Mouse (Mus musculus): ENCODE data around the gene Mapkbp1. TPM values are rescaled to one million over a fixed set of nuclear protein-coding genes. Genes with fewer than 3 reads are reported as not detected.

Mapkbp1 gene
- polyA plus RNA-seq, 1 experiment from 2014 or later, result 8.9 TPM

DNA sequence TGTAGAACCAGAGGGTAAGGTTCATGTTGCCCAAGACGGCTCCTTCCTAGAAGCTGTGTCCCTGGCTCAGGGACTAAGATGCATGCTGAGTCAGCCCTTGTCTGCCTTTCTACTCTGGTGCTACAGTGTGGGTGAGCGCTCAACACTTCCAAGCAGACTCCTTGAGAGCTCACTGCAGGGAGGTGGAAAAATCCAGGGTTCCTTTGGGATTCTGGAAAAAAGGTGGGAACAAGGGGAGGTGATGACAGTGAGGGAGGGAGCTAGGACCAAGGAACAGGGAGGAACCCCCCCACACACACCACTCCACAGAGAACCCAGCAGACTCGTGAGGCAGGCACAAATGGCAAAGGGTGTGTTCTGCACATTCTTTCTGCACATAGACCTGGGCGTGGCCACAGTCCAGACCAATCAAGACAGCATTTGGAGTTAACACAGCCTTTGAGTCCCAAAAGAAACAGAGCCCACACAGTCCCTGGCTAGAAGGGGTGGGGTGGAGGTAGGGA, 71.7 kb downstream of the Mapkbp1 start:
- Histone ChIP-seq H3K27me3 (ENCODE audit: control insufficient read depth, insufficient read depth, low read length) (no peaks in the 10 kb centered on the region), H3K27ac (no peak overlapping the region), H3K36me3 (replicated peaks; ENCODE audit: control insufficient read depth, insufficient read depth) (peaks cover 35% of the 10 kb centered on the region), H3K4me1 (replicated peaks; ENCODE audit: control insufficient read depth, insufficient read depth, low read length) (no peaks in the 10 kb centered on the region), H3K4me3 (replicated peaks; ENCODE audit: low read length) (no peak overlapping the region), H3K9me3 (ENCODE audit: control insufficient read depth, low read length) (no peaks in the 10 kb centered on the region), H3K4me2 (replicated peaks) (no peak overlapping the region), H3K9ac (no peak overlapping the region)
- WGBS, result 60% methylated on average over 4 of the region's 4 CpGs
- ATAC-seq (ENCODE audit: low FRiP score) (no peak), DNase-seq (ENCODE audit: low spot score) (no peak)

GRCm38 (mm10) chr2:120044676-120045075, 72.2 kb downstream of the Mapkbp1 start:
- no peaks in the 10 kb centered on the region for H3K4me1 ChIP-seq (replicated peaks; ENCODE audit: control insufficient read depth, insufficient read depth, low read length)
- H3K4me2 ChIP-seq (replicated peaks), result no peak overlapping the region
- no peak overlapping the region for H3K27ac ChIP-seq
- H3K9ac ChIP-seq, result no peak overlapping the region
- no peak overlapping the region for H3K4me3 ChIP-seq (replicated peaks; ENCODE audit: low read length)
- peaks cover 29% of the 10 kb centered on the region for H3K36me3 ChIP-seq (replicated peaks; ENCODE audit: control insufficient read depth, insufficient read depth)
- ATAC-seq (ENCODE audit: low FRiP score), result no peak
- WGBS, result 88% methylated on average over 3 of the region's 3 CpGs
- no peak for DNase-seq (ENCODE audit: low spot score)
- H3K9me3 ChIP-seq (ENCODE audit: control insufficient read depth, low read length), result no peaks in the 10 kb centered on the region
- no peaks in the 10 kb centered on the region for H3K27me3 ChIP-seq (ENCODE audit: control insufficient read depth, insufficient read depth, low read length)

DNA sequence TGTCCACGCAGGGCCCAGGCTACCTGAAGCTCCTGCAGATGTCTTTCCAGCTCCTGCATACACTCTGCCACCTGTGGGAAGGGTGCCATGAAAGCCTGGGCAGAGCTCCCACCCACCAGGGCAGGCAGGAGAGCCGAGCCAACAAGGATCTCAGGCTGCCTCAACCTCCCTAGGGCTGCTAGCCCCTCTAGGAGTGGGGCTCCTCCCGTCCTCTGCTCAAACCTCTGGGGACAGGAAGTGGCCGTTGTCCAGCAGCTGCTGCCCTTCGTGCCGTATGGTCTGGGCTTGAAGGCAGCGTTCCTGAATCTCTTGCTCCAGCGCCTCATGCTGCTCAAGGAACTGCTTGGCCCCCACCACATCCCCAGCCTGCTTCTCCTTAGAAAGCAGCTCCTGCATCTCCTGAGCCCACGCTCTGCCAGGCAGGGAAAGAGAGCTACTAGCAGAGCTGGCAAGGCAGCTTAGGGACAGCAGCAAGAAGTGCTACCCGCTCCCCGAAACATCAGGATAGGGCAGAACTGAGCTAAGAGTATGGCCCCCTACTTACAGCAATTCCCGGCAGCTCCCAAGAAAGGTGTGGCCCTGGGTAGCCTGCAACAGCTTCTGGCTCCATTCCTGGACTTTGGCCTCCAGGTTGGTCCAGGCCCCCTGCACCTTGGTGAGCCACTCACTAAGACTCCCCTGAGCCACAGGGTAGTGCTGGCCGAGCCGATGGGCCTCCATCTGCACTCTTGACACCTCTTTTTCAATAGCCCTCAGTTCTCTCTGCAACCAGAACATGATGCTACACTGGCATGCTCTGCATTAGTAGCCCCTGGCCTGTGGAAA, 74.2 kb downstream of the Mapkbp1 start:
- Histone ChIP-seq H3K4me3 (replicated peaks; ENCODE audit: low read length) (no peak overlapping the region), H3K27me3 (ENCODE audit: control insufficient read depth, insufficient read depth, low read length) (no peaks in the 10 kb centered on the region), H3K36me3 (replicated peaks; ENCODE audit: control insufficient read depth, insufficient read depth) (peaks cover 9% of the 10 kb centered on the region), H3K4me2 (replicated peaks) (no peak overlapping the region), H3K27ac (no peak overlapping the region), H3K9ac (no peak overlapping the region), H3K4me1 (replicated peaks; ENCODE audit: control insufficient read depth, insufficient read depth, low read length) (no peaks in the 10 kb centered on the region), H3K9me3 (ENCODE audit: control insufficient read depth, low read length) (no peaks in the 10 kb centered on the region)
- no peak for DNase-seq (ENCODE audit: low spot score)
- WGBS, result 71% methylated on average over 14 of the region's 14 CpGs
- no peak for ATAC-seq (ENCODE audit: low FRiP score)

- H3K27ac ChIP-seq, result no peak overlapping the region
- no peaks in the 10 kb centered on the region for H3K36me3 ChIP-seq (replicated peaks; ENCODE audit: control insufficient read depth, insufficient read depth)
- 78% methylated on average over 9 of the region's 9 CpGs for WGBS
These were observed 75.7 kb downstream of the Mapkbp1 start for GRCm38 (mm10) chr2:120048173-120048572.

DNA sequence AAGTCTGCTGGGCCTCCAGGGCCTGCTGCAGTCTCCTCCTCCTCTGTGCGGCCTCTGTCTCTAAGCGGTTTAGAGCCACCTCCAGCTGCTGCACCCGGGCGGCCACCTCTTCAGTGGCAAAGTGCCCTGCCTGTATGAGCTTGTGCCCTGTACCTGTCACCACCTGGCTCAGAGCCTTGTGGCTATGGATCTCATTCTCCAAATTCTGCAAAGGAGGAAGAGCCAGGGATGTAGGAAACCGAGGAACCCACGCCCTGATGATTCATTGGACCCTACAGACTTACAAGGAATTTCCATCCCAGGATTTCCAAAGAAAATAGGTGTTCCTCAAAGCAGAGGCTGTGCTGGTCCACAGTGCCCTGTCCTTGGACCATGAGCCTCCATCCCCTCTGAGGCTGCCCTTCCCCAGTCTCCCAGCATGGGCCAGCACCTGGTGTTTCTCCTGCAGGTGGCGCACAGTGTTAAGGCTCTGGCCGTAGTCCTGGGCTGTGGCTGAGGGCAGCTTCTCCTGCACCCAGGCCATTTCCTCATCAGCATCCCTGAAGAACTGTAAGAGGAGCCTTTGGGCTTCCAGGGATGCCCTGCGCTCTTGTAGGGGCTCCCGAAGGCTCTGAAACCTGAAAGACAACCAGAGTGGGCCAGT, 77.3 kb downstream of the Mapkbp1 start:
- Histone ChIP-seq H3K9ac (no peak overlapping the region), H3K36me3 (replicated peaks; ENCODE audit: control insufficient read depth, insufficient read depth) (no peaks in the 10 kb centered on the region), H3K4me2 (replicated peaks) (no peak overlapping the region), H3K27me3 (ENCODE audit: control insufficient read depth, insufficient read depth, low read length) (no peaks in the 10 kb centered on the region), H3K4me3 (replicated peaks; ENCODE audit: low read length) (no peak overlapping the region), H3K4me1 (replicated peaks; ENCODE audit: control insufficient read depth, insufficient read depth, low read length) (no peaks in the 10 kb centered on the region), H3K9me3 (ENCODE audit: control insufficient read depth, low read length) (no peaks in the 10 kb centered on the region), H3K27ac (no peak overlapping the region)
- WGBS, result 63% methylated on average over 10 of the region's 10 CpGs
- ATAC-seq (ENCODE audit: low FRiP score), result no peak
- DNase-seq (ENCODE audit: low spot score), result no peak

More at GRCm38 (mm10) chr2:120048173-120048572, 75.7 kb downstream of the Mapkbp1 start:
- DNase-seq (ENCODE audit: low spot score), result no peak
- no peaks in the 10 kb centered on the region for H3K4me1 ChIP-seq (replicated peaks; ENCODE audit: control insufficient read depth, insufficient read depth, low read length)
- ATAC-seq (ENCODE audit: low FRiP score), result no peak
- no peaks in the 10 kb centered on the region for H3K9me3 ChIP-seq (ENCODE audit: control insufficient read depth, low read length)
- no peak overlapping the region for H3K9ac ChIP-seq
- H3K4me2 ChIP-seq (replicated peaks), result no peak overlapping the region
- no peak overlapping the region for H3K4me3 ChIP-seq (replicated peaks; ENCODE audit: low read length)
- no peaks in the 10 kb centered on the region for H3K27me3 ChIP-seq (ENCODE audit: control insufficient read depth, insufficient read depth, low read length)

DNA sequence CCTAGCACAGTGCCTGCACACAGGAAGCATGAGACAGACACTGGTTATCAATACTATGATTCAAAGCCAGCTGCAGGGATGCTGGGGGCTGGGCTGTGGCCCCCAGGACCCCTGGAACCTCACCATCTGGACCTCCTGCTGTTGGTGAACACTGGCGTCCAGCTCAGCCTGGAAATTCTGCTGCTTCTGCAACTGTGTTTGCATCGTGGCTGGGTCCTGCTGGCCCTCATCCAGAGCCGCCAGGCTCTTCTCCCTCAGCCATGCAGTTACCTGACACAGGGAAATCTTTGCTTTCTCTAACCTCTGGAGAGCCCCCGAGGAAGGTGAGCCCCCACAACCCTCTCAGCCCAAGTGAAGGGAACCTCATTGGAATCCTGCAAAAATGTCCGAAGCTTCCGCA, 78.9 kb downstream of the Mapkbp1 start:
- Histone ChIP-seq H3K9me3 (ENCODE audit: control insufficient read depth, low read length) (no peaks in the 10 kb centered on the region), H3K9ac (no peak overlapping the region), H3K4me1 (replicated peaks; ENCODE audit: control insufficient read depth, insufficient read depth, low read length) (no peaks in the 10 kb centered on the region), H3K27me3 (ENCODE audit: control insufficient read depth, insufficient read depth, low read length) (no peaks in the 10 kb centered on the region), H3K4me2 (replicated peaks) (no peak overlapping the region), H3K27ac (no peak overlapping the region), H3K4me3 (replicated peaks; ENCODE audit: low read length) (no peak overlapping the region), H3K36me3 (replicated peaks; ENCODE audit: control insufficient read depth, insufficient read depth) (no peaks in the 10 kb centered on the region)
- ATAC-seq (ENCODE audit: low FRiP score) (no peak), DNase-seq (ENCODE audit: low spot score) (no peak)
- 64% methylated on average over 6 of the region's 6 CpGs for WGBS

- DNase-seq (ENCODE audit: low spot score), result no peak
- Histone ChIP-seq H3K4me1 (replicated peaks; ENCODE audit: control insufficient read depth, insufficient read depth, low read length) (no peaks in the 10 kb centered on the region), H3K27ac (no peak overlapping the region), H3K4me2 (replicated peaks) (no peak overlapping the region), H3K9ac (no peak overlapping the region), H3K4me3 (replicated peaks; ENCODE audit: low read length) (no peak overlapping the region), H3K27me3 (ENCODE audit: control insufficient read depth, insufficient read depth, low read length) (no peaks in the 10 kb centered on the region), H3K9me3 (ENCODE audit: control insufficient read depth, low read length) (no peaks in the 10 kb centered on the region), H3K36me3 (replicated peaks; ENCODE audit: control insufficient read depth, insufficient read depth) (no peaks in the 10 kb centered on the region)
- WGBS, result 89% methylated on average over 12 of the region's 12 CpGs
- no peak for ATAC-seq (ENCODE audit: low FRiP score)
These were observed 82.5 kb downstream of the Mapkbp1 start for GRCm38 (mm10) chr2:120054771-120055552.

DNA sequence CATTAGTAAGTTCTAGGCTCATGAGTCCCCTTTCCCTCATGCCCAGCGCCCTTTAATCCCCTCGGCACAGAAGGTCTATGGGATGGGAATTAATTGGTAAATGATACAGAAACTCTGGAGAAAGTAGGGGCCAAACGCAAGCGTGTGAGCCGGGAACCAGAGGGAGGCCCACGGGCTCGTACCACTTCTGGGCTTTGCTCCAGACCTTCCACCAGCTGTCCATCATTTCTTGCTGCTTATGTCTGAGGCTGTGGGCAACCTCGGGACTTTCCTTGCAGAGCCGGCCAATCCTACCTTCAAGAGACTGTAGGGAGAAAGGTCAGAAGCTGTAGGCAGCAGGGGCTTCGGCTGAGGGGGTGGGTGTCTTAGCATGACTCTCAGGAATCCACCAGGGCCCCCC, 83.4 kb downstream of the Mapkbp1 start:
- Histone ChIP-seq H3K27me3 (ENCODE audit: control insufficient read depth, insufficient read depth, low read length) (no peaks in the 10 kb centered on the region), H3K4me2 (replicated peaks) (no peak overlapping the region), H3K9ac (no peak overlapping the region), H3K4me1 (replicated peaks; ENCODE audit: control insufficient read depth, insufficient read depth, low read length) (no peaks in the 10 kb centered on the region), H3K9me3 (ENCODE audit: control insufficient read depth, low read length) (no peaks in the 10 kb centered on the region), H3K4me3 (replicated peaks; ENCODE audit: low read length) (no peak overlapping the region), H3K27ac (no peak overlapping the region), H3K36me3 (replicated peaks; ENCODE audit: control insufficient read depth, insufficient read depth) (no peaks in the 10 kb centered on the region)
- DNase-seq (ENCODE audit: low spot score) (no peak), ATAC-seq (ENCODE audit: low FRiP score) (no peak)
- 86% methylated on average over 10 of the region's 10 CpGs for WGBS

- no peaks in the 10 kb centered on the region for H3K36me3 ChIP-seq (replicated peaks; ENCODE audit: control insufficient read depth, insufficient read depth)
- 89% methylated on average over 4 of the region's 4 CpGs for WGBS
- H3K9ac ChIP-seq, result no peak overlapping the region
- no peaks in the 10 kb centered on the region for H3K27me3 ChIP-seq (ENCODE audit: control insufficient read depth, insufficient read depth, low read length)
- no peak for DNase-seq (ENCODE audit: low spot score)
- no peaks in the 10 kb centered on the region for H3K9me3 ChIP-seq (ENCODE audit: control insufficient read depth, low read length)
- no peak overlapping the region for H3K4me2 ChIP-seq (replicated peaks)
- H3K27ac ChIP-seq, result no peak overlapping the region
- H3K4me1 ChIP-seq (replicated peaks; ENCODE audit: control insufficient read depth, insufficient read depth, low read length), result no peaks in the 10 kb centered on the region
- H3K4me3 ChIP-seq (replicated peaks; ENCODE audit: low read length), result no peak overlapping the region
- ATAC-seq (ENCODE audit: low FRiP score), result no peak
These were observed 86.3 kb downstream of the Mapkbp1 start for GRCm38 (mm10) chr2:120058818-120059217.

All from hindbrain, embryonic 14.5 days (tissue).